Mouse (Mus musculus) CD4-positive naive resting alpha-beta T cell, adult 57 days (primary cell): ENCODE data around the gene Dppa3. TPM values are rescaled to one million over a fixed set of nuclear protein-coding genes. Genes with fewer than 3 reads are reported as not detected.

Experiments used
- total RNA-seq: library from RNA; stranded (reverse); gene quantifications from one replicate; pipeline ENCODE4 v1.2.4, GENCODE M21; 2023

The Dppa3 gene
- total RNA-seq, result not detected

DNA sequence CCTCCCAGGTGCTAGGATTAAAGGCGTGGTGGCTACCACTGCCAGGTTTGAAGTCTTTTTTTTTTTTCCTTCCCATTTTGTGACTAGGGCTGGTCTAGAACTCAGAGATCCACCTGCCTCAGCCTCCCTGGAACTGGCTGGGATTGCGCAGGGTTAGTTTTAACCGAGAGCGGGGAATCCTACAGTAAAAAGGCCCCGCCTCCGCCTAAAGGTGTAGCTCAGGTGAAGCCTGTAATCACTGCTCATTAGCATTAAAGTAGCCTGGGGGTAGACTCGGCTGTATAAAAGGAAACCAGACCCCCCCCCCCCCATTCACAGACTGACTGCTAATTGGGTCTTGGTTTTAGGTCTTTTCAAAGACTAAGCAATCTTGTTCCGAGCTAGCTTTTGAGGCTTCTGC lies at the start of gene Dppa3:
Gene Dppa3, plus strand, starts transcription at position 301 of the 400 bp plus-strand sequence.

DNA sequence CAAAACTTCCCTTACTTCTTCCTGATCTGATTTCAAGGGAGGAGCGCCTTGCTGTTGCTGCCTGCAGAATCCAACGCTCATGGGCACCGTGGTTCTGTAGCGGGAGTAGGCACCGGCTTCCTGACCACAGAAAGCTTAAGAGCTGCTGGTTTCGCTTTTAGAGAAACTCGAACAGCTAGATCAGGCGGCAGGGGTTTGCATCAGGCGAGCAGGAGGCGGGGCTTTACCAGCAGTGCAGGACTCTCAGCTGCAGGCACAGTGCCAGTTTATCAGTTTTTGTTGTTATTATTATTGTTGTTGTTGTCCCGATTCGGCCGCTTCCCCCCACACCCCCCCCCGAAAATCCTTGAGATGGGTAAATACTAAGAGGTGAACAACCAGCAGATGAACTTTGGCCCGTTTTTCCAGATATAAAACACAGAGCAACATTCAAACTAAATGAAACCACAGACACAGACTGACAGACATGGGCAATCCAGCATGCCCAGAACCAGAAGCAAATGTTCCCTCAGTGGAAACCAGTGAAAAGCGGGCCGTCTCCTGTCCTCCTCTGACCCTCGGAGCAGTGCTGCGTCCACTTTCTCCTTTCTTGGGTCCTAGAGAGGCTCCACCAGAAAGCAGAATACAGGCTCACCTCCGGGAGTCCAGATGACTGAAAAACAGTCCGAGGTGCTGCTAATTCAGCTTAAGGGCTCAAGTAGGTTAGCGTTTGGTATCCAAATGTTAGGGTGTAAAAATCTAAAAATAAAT lies 23.8 kb upstream of the Dppa3 start, which contains the start of gene Apobec1:
Gene Apobec1, minus strand, starts transcription at position 203 of the 750 bp plus-strand sequence.

DNA sequence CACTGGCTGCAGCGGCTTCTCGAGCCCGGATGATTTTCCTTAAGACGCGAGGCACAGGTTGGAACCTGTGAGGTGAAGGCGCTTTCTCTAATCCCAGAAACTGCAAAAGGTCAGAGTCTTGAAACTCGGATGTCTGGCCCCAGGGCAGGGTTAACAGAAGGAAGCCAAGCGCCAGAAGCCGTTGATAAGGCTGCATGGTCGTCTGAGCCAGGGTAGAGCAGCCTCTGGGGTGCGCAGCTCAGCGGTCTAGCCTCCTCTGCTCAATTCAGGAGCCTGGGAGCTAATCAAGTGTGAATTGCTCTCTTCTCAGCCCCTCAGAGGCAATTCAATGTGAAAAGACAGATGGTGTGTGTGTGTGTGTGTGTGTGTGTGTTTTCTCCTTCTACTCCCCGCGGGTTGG lies 16.4 kb upstream of the Dppa3 start, which contains the start of gene Gdf3:
Gene Gdf3, minus strand, starts transcription at position 317 of the 400 bp plus-strand sequence.

Other genes with a start within 250 kb of the Dppa3 start
- not detected for gene Rimklb, start 127.6 kb upstream of the Dppa3 start, total RNA-seq
- not detected for gene Mfap5, start 120.6 kb upstream of the Dppa3 start, total RNA-seq
- gene Aicda, start 72.6 kb upstream of the Dppa3 start, total RNA-seq, result not detected
- 15.5 TPM for gene Apobec1, start 24.0 kb upstream of the Dppa3 start, total RNA-seq
- not detected for gene Gdf3, start 16.3 kb upstream of the Dppa3 start, total RNA-seq
- not detected for gene Nanog, start 81.1 kb downstream of the Dppa3 start, total RNA-seq
- gene Slc2a3, start 175.2 kb downstream of the Dppa3 start, total RNA-seq, result 23.0 TPM
- gene Foxj2, start 193.5 kb downstream of the Dppa3 start, total RNA-seq, result 36.4 TPM
- 0.18 TPM for gene C3ar1, start 229.8 kb downstream of the Dppa3 start, total RNA-seq
- 56.2 TPM for gene Necap1, start 248.1 kb downstream of the Dppa3 start, total RNA-seq